Mouse (Mus musculus): Measurements from ENCODE around the gene Six2. TPM values are rescaled to one million over a fixed set of nuclear protein-coding genes. Genes with fewer than 3 reads are reported as not detected.
"Not testable (repeated sequence)": the region's sequence is repeated elsewhere in the genome, so short reads cannot be mapped to it uniquely, and the experiment has no call there.

Gene Six2
- total RNA-seq, 4 experiments from 2014 or later = 0.29 to 0.36 TPM; not detected in 2

GRCm38 (mm10) chr17:85690323-85690968, 2.4 kb upstream of the Six2 start:
- DNase-seq (ENCODE audit: low spot score in 2 of 2) = no peak

- DNase-seq (ENCODE audit: low spot score in 2 of 2) = no peak
Observed at GRCm38 (mm10) chr17:85689807-85690319, 1.8 kb upstream of the Six2 start.

GRCm38 (mm10) chr17:85688911-85689806, 1.1 kb upstream of the Six2 start:
- no peak for DNase-seq (ENCODE audit: low spot score in 2 of 2)

GRCm38 (mm10) chr17:85687421-85688235, 446 bp downstream of the Six2 start:
- no peak for DNase-seq (ENCODE audit: low spot score in 2 of 2)

- no peak for DNase-seq (ENCODE audit: low spot score in 2 of 2)
Observed at GRCm38 (mm10) chr17:85686476-85687420, 1.3 kb downstream of the Six2 start.

GRCm38 (mm10) chr17:85685689-85686281, 2.3 kb downstream of the Six2 start:
- DNase-seq (ENCODE audit: low spot score in 2 of 2) = no peak

GRCm38 (mm10) chr17:85684841-85685688, 3.0 kb downstream of the Six2 start:
- DNase-seq (ENCODE audit: low spot score in 2 of 2) = no peak

GRCm38 (mm10) chr17:85684436-85684835, 3.6 kb downstream of the Six2 start:
- not testable (repeated sequence) for DNase-seq (ENCODE audit: low spot score in 2 of 2)

GRCm38 (mm10) chr17:85683984-85684307, 4.1 kb downstream of the Six2 start:
- DNase-seq (ENCODE audit: low spot score in 2 of 2) = no peak

GRCm38 (mm10) chr17:85683111-85683983, 4.7 kb downstream of the Six2 start:
- DNase-seq (ENCODE audit: low spot score in 2 of 2) = no peak

GRCm38 (mm10) chr17:85682181-85682710, 5.8 kb downstream of the Six2 start:
- DNase-seq (ENCODE audit: low spot score in 2 of 2) = no peak

GRCm38 (mm10) chr17:85681741-85682140, 6.3 kb downstream of the Six2 start:
- no peak for DNase-seq (ENCODE audit: low spot score in 2 of 2)

- no peak for DNase-seq (ENCODE audit: low spot score in 2 of 2)
Observed at GRCm38 (mm10) chr17:85680851-85681550, 7.1 kb downstream of the Six2 start.

- no peak for DNase-seq (ENCODE audit: low spot score in 2 of 2)
Observed at GRCm38 (mm10) chr17:85680116-85680850, 7.8 kb downstream of the Six2 start.

GRCm38 (mm10) chr17:85679651-85680050, 8.4 kb downstream of the Six2 start:
- DNase-seq (ENCODE audit: low spot score in 2 of 2) = no peak

GRCm38 (mm10) chr17:85664618-85665320, 23.3 kb downstream of the Six2 start:
- peak; percentile 57 to 69 for DNase-seq (ENCODE audit: low spot score in 2 of 2)

All from layer of hippocampus, adult 8-10 months (tissue).